In the genomic region with DNA sequence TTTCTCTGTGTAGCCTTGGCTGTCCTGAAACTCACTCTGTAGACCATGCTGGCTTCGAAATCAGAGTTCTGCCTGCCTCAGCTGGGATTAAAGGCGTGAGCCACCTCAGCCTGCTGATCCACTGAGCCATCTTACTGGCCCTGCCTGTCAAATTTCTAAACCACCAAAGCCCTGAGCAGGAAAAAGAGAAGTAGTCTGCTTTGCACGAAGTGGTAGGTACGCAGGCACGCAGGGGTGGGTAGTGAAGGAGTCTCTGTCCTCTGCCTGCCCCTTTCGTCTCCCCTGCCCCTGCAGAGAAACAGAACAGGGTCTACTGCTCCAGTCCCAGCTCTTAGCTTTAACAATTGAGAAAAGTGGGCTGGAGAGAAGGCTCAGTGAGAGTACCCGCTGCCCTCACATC, we compare ENCODE assay signal across 38 mouse cellular contexts. TPM values are rescaled to one million over a fixed set of nuclear protein-coding genes. Genes with fewer than 3 reads are reported as not detected.
A peak's percentile ranks its signal among the peaks of the same experiment; 100 is the strongest.
DNase-seq lines count a peak whose midpoint lies in the region; ATAC-seq and TF ChIP-seq lines count a peak whose summit lies in the region.
"Had no signal": no experiment of that assay in that cellular context is flagged by ENCODE, and none has a peak within 500 bp of the region (broad histone marks: within the 10 kb centered on the region; RNA-seq: fewer than 3 reads in every experiment).

No protein-coding gene starts in this region.

- H3K4me1 ChIP-seq in forebrain, postnatal 0 days (ENCODE audit: insufficient read depth): no peaks in the 10 kb centered on the region
- no peaks in the 10 kb centered on the region for H3K4me1 ChIP-seq in forebrain, embryonic 15.5 days
- H3K4me1 ChIP-seq: forebrain, embryonic 13.5 days; hindbrain, embryonic 15.5 days; limb, embryonic 13.5 days; lung, embryonic 15.5 days had no signal

- no peak overlapping the region for H3K4me2 ChIP-seq in forebrain, postnatal 0 days (ENCODE audit: low read depth)
- no peak overlapping the region for H3K4me2 ChIP-seq in forebrain, embryonic 15.5 days (replicated peaks)
- H3K4me2 ChIP-seq: forebrain, embryonic 13.5 days; heart, embryonic 12.5 days; hindbrain, embryonic 15.5 days; limb, embryonic 13.5 days; liver, embryonic 11.5 days; lung, embryonic 15.5 days had no signal

- 82% methylated on average over 7 of the region's 7 CpGs for WGBS in forebrain, postnatal 0 days
- WGBS in forebrain, embryonic 15.5 days: 79% methylated on average over 7 of the region's 7 CpGs

- ATAC-seq in hematopoietic stem cell, adult 5-6 weeks (replicated peaks in 1 of 2; ENCODE audit: insufficient read depth in 1 of 2, low FRiP score in 2 of 2, low TSS enrichment in 1 of 2, low read depth in 1 of 2, poor library complexity in 2 of 2, severe bottlenecking in 2 of 2): peak; percentile 66 to 80; a peak in 3 of 4 replicates
- no peak for ATAC-seq in forebrain, postnatal 0 days
- ATAC-seq in forebrain, embryonic 15.5 days (replicated peaks): no peak
- ATAC-seq: forebrain, embryonic 13.5 days; inflammation-experienced regulatory T-cells, adult 6 months had no signal

- no peaks in the 10 kb centered on the region for H3K9me3 ChIP-seq in forebrain, postnatal 0 days (ENCODE audit: low read length)
- no peaks in the 10 kb centered on the region for H3K9me3 ChIP-seq in forebrain, embryonic 15.5 days
- H3K9me3 ChIP-seq: forebrain, embryonic 13.5 days; heart, embryonic 12.5 days; hindbrain, embryonic 15.5 days; limb, embryonic 13.5 days; lung, embryonic 15.5 days had no signal

- H3K27ac ChIP-seq in forebrain, postnatal 0 days (ENCODE audit: low read depth, low read length): no peak overlapping the region
- no peak overlapping the region for H3K27ac ChIP-seq in forebrain, embryonic 15.5 days (replicated peaks)
- H3K27ac ChIP-seq: forebrain, embryonic 13.5 days; heart, adult 2 months; hindbrain, embryonic 15.5 days; left cerebral cortex, adult 2 months; limb, embryonic 13.5 days; lung, embryonic 15.5 days had no signal

- no peaks in the 10 kb centered on the region; the same call in 1 of the 2 replicates for H3K27me3 ChIP-seq in forebrain, postnatal 0 days (ENCODE audit: insufficient read depth, low read length)
- H3K27me3 ChIP-seq in forebrain, embryonic 15.5 days: 0 out of 2 replicates have a peak, but pooled peaks cover 4% of the 10 kb centered on the region
- H3K27me3 ChIP-seq: CH12.LX; heart, embryonic 12.5 days; hindbrain, embryonic 15.5 days; limb, embryonic 13.5 days; lung, embryonic 15.5 days had no signal

- peak; percentile 51 to 60 for DNase-seq in spleen, postnatal 36 days (ENCODE audit: low spot score in 2 of 2)
- DNase-seq in spleen, postnatal 14 days (ENCODE audit: low spot score in 2 of 2): no peak
- peak; percentile 59 to 68 for DNase-seq in B cell, adult 2 months
- DNase-seq in thymus, postnatal 4 days: peak; percentile 46
- DNase-seq in forebrain, postnatal 0 days: no peak
- DNase-seq: adrenal gland, postnatal 10 days; cerebellum, adult 8-10 months; cerebellum, postnatal 25 days; gastrocnemius, postnatal 36 days; heart, adult 2 months; heart, postnatal 4 days; kidney, adult 11 months; kidney, postnatal 14 days; midbrain, embryonic 14.5 days; retina, postnatal 1 day; right cerebral cortex, postnatal 25 days had no signal

- no peak overlapping the region for H3K4me3 ChIP-seq in forebrain, postnatal 0 days (ENCODE audit: low read depth, low read length)
- no peak overlapping the region for H3K4me3 ChIP-seq in forebrain, embryonic 15.5 days
- H3K4me3 ChIP-seq: forebrain, embryonic 13.5 days; heart, adult 2 months; heart, embryonic 12.5 days; hindbrain, embryonic 15.5 days; left cerebral cortex, adult 2 months; limb, embryonic 13.5 days; lung, embryonic 15.5 days had no signal

- TF ChIP-seq CTCF in forebrain, postnatal 0 days (IDR thresholded peaks at IDR 0.05; ENCODE audit: low read depth): no peak

- no peaks in the 10 kb centered on the region for H3K36me3 ChIP-seq in forebrain, postnatal 0 days (ENCODE audit: insufficient read depth)
- H3K36me3 ChIP-seq in forebrain, embryonic 15.5 days: no peaks in the 10 kb centered on the region
- H3K36me3 ChIP-seq: heart, embryonic 12.5 days; hindbrain, embryonic 15.5 days; limb, embryonic 13.5 days; lung, embryonic 15.5 days had no signal

- H3K9ac ChIP-seq in forebrain, postnatal 0 days: no peak overlapping the region
- no peak overlapping the region for H3K9ac ChIP-seq in forebrain, embryonic 15.5 days (replicated peaks)
- H3K9ac ChIP-seq: forebrain, embryonic 13.5 days; heart, embryonic 12.5 days; hindbrain, embryonic 15.5 days; limb, embryonic 13.5 days; lung, embryonic 15.5 days had no signal

RNA-seq across cellular contexts. Expression of a gene that starts 10.0 kb away (rescaled TPM):
- 63.9 and 72.9 TPM in 2 replicates for total RNA-seq in hematopoietic stem cell, adult 5-6 weeks (2017)
- total RNA-seq in forebrain, postnatal 0 days (2014; rRNA removed): 65.0 and 68.3 TPM in 2 replicates
- 32.4 and 36.5 TPM in 2 replicates for polyA plus RNA-seq in forebrain, postnatal 0 days (2015; fragmentation: Nextera tagmentation; extraction: Ambion mirVana)
- 73.3 and 73.7 TPM in 2 replicates for polyA plus RNA-seq in forebrain, embryonic 15.5 days (2015; fragmentation: Nextera tagmentation; extraction: Ambion mirVana)

RNA-seq across cellular contexts. Expression of a gene that starts 10.6 kb away (rescaled TPM):
- 1.4 and 2.3 TPM in 2 replicates for total RNA-seq in hematopoietic stem cell, adult 5-6 weeks (2017)
- total RNA-seq in forebrain, postnatal 0 days (2014; rRNA removed): 0.14 TPM in 1 of 2 replicates, not detected in the other
- polyA plus RNA-seq in forebrain, postnatal 0 days (2015; fragmentation: Nextera tagmentation; extraction: Ambion mirVana): not detected in 2 replicates
- 0.08 TPM in 1 of 2 replicates, not detected in the other for polyA plus RNA-seq in forebrain, embryonic 15.5 days (2015; fragmentation: Nextera tagmentation; extraction: Ambion mirVana)
- total RNA-seq: ES-E14; gastrocnemius, postnatal 36 days; layer of hippocampus, adult 18-20 months; layer of hippocampus, postnatal 14 days; left cerebral cortex, adult 2 months; left cerebral cortex, postnatal 25 days had no signal
- polyA plus RNA-seq: C2C12; embryonic facial prominence, embryonic 11.5 days; forebrain, embryonic 13.5 days; frontal cortex, adult 2 months; hindbrain, embryonic 15.5 days; inflammation-experienced regulatory T-cells, adult 6 months; kidney, embryonic 14.5 days; limb, embryonic 13.5 days; midbrain, embryonic 14.5 days; neural tube, embryonic 14.5 days had no signal

RNA-seq across cellular contexts. Expression of a gene that starts 59.2 kb away (rescaled TPM):
- total RNA-seq in hematopoietic stem cell, adult 5-6 weeks (2017): 0.06 TPM in 1 of 2 replicates, not detected in the other
- total RNA-seq in forebrain, postnatal 0 days (2014; rRNA removed): 1.5 and 1.6 TPM in 2 replicates
- 0.23 and 0.53 TPM in 2 replicates for polyA plus RNA-seq in forebrain, postnatal 0 days (2015; fragmentation: Nextera tagmentation; extraction: Ambion mirVana)
- 0.11 and 0.17 TPM in 2 replicates for polyA plus RNA-seq in forebrain, embryonic 15.5 days (2015; fragmentation: Nextera tagmentation; extraction: Ambion mirVana)
- total RNA-seq: CH12.LX; gastrocnemius, postnatal 36 days; megakaryocyte-erythroid progenitor cell, adult 5-6 weeks; monocyte, adult 5-6 weeks had no signal
- polyA plus RNA-seq: inflammation-experienced regulatory T-cells, adult 6 months had no signal

Comparison
In these comparisons a context has a peak if more than half of its experiments do, and no peak if none do; other contexts are left out.
1. DNase-seq: peak in spleen, postnatal 36 days (2 of 2), B cell, adult 2 months (2 of 2) and thymus, postnatal 4 days (single experiment); none in spleen, postnatal 14 days (0 of 2) and forebrain, postnatal 0 days (single experiment).
2. ATAC-seq: peak in hematopoietic stem cell, adult 5-6 weeks (2 of 2); none in forebrain, postnatal 0 days (single experiment) and forebrain, embryonic 15.5 days (single experiment).